Mouse (Mus musculus) liver, embryonic 14.5 days (tissue): ENCODE data around the gene Bpifb2. TPM values are rescaled to one million over a fixed set of nuclear protein-coding genes. Genes with fewer than 3 reads are reported as not detected.

Source experiments
- ATAC-seq: fragments of 200-750 bp; cut with Nextera tagmentation; 2 replicates; pipeline ENCODE4 v1.8.0; 2017; ENCODE audit warnings: moderate number of reproducible peaks, mild to moderate bottlenecking, moderate library complexity; ENCODE audit not compliant: insufficient read depth
- DNase-seq, 3 experiments: peaks; one replicate each; pipeline ENCODE4 v3.0.0-alpha.2; 2012 to 2013; ENCODE audit warnings: low read depth in 3 of 3, low spot score in 3 of 3
- H3K27ac ChIP-seq: fragments of 300-500 bp; sonication (generic); 2 replicates; pipeline ENCODE4 v1.5.1; 2014; ENCODE audit warnings: moderate library complexity, mild to moderate bottlenecking, control low read depth, inconsistent platforms
- H3K27me3 ChIP-seq: fragments of 300-500 bp; sonication (generic); 2 replicates; pipeline ENCODE4 v1.6.1; 2014; ENCODE audit warnings: mild to moderate bottlenecking, low read length, moderate library complexity; ENCODE audit not compliant: control insufficient read depth, insufficient read depth
- H3K36me3 ChIP-seq: fragments of 300-500 bp; sonication (generic); replicated peaks from 2 replicates; pipeline ENCODE4 v1.6.1; 2014; ENCODE audit warnings: low read depth; ENCODE audit not compliant: control insufficient read depth, insufficient read depth
- H3K4me1 ChIP-seq, 2 experiments: fragments of 200-500 bp in 1 of 2; fragments of 300-500 bp in 1 of 2; sonication (generic) in 1 of 2; replicated peaks; 2 replicates each; pipeline ENCODE4 v1.6.1; 2012 to 2014; ENCODE audit warnings: antibody characterized with exemption in 1 of 2, inconsistent platforms in 1 of 2, low read length in 1 of 2; ENCODE audit not compliant: control insufficient read depth in 2 of 2, insufficient read depth in 2 of 2
- H3K4me2 ChIP-seq: fragments of 300-500 bp; sonication (generic); 2 replicates; pipeline ENCODE4 v1.6.1; 2014; ENCODE audit warnings: low read depth, mild to moderate bottlenecking, control low read depth, moderate library complexity
- H3K4me3 ChIP-seq, 2 experiments: fragments of 200-500 bp in 1 of 2; fragments of 300-500 bp in 1 of 2; sonication (generic) in 1 of 2; 2 replicates each; pipeline ENCODE4 v1.5.1; 2012 to 2014; ENCODE audit warnings: low read depth in 2 of 2, low read length in 2 of 2, mild to moderate bottlenecking in 2 of 2, control low read depth in 1 of 2, inconsistent platforms in 1 of 2, moderate library complexity in 1 of 2; ENCODE audit not compliant: insufficient read depth in 1 of 2
- H3K9ac ChIP-seq: fragments of 300-500 bp; sonication (generic); replicated peaks from 2 replicates; pipeline ENCODE4 v1.6.1; 2014; ENCODE audit warnings: mild to moderate bottlenecking, control low read depth, moderate library complexity
- H3K9me3 ChIP-seq: fragments of 300-500 bp; sonication (generic); 2 replicates; pipeline ENCODE4 v1.6.1; 2016; ENCODE audit warnings: low read length, mixed read lengths; ENCODE audit not compliant: control insufficient read depth
- CTCF ChIP-seq: IDR thresholded peaks from 2 replicates; pipeline ENCODE4 v1.5.1; 2016; ENCODE audit warnings: antibody characterized with exemption, low read depth, control low read depth
- EP300 ChIP-seq: IDR thresholded peaks from 2 replicates; pipeline ENCODE4 v1.6.1; 2016; ENCODE audit warnings: antibody characterized with exemption, low read depth
- WGBS: fragments of 180-500 bp; shearing (Covaris S2); extraction: QIAGEN DNeasy Blood & Tissue Kit; methylation state at CpG from one replicate; pipeline ENCODE4 v1.1.7; 2014; ENCODE audit not compliant: insufficient replicate concordance; 5-methylcytosine and 5-hydroxymethylcytosine counted together
- polyA plus RNA-seq, 2 experiments: library from polyadenylated mRNA; depleted of rRNA in 1 of 2; stranded (reverse) in 1 of 2; unstranded in 1 of 2; fragments of >200 nt; fragmentation: Nextera tagmentation in 1 of 2; extraction: Ambion mirVana in 1 of 2; gene quantifications; 2 replicates each; pipeline versions ENCODE4 v1.2.1 to v1.2.3; 2012 to 2014

Bpifb2 gene
- polyA plus RNA-seq, 2 experiments: not detected

DNA sequence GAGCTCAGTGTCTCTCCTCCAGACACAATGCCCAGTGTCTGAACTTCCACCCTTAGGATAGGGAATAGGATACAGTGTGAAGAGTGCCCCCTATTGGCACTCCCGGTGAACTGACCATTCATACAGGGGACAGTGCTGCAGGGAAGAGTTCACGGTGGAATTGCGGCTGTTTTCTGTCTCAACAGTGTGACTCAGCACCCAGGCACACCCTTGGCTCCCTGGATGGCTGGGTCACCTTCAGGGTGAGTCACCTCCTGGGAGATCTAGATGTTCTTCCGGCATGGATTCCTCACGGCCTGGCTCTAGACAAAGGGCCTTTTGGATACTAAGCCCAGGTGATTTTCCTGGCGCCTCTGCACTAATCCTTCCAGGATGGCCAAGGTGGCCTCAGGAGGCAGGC is 60.5 kb downstream of the Bpifb2 start:
- no peak for DNase-seq
- H3K9ac ChIP-seq: no peak overlapping the region
- no peak overlapping the region for H3K4me2 ChIP-seq
- no peaks in the 10 kb centered on the region for H3K36me3 ChIP-seq
- no peak for ATAC-seq
- no peaks in the 10 kb centered on the region for H3K27me3 ChIP-seq
- WGBS: 85% methylated on average over 6 of the region's 6 CpGs
- H3K4me3 ChIP-seq: no peak overlapping the region
- no peaks in the 10 kb centered on the region for H3K9me3 ChIP-seq
- TF ChIP-seq EP300 (no peak), CTCF (peak; percentile 28; the same call in 1 of the 2 replicates)
- no peaks in the 10 kb centered on the region for H3K4me1 ChIP-seq
- no peak overlapping the region for H3K27ac ChIP-seq

DNA sequence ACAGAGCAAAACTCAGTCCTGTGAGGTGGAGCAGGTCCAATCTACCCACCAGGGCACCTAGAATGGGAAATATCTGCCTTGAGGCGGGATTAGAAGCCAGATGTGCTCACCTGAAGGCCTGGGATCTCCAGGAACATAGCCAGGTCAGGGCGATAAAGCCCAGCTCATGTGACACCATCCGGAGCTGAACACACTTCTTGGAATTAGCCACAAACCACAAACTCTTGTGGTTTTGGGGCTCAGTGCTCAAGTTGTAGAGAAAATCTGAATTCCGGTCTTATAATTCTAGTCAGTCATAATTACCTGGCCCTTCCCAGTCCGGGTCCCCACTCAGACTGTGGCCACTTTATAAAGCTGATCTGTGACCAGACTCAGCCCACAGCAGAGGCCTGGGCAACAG is 63.0 kb downstream of the Bpifb2 start, which contains the start of gene Bpifb4:
TSS of gene Bpifb4 (plus strand) at position 370 of the 400 bp plus-strand sequence.
- 21% methylated on average over 5 of the region's 5 CpGs for WGBS
- Histone ChIP-seq H3K4me2 (no peak within 1 kb of the TSS), H3K4me3 (no peak within 1 kb of the TSS), H3K9me3 (no peaks in the 10 kb centered on the region), H3K9ac (no peak within 1 kb of the TSS), H3K4me1 (no peaks in the 10 kb centered on the region), H3K36me3 (no peaks in the 10 kb centered on the region), H3K27ac (no peak within 1 kb of the TSS), H3K27me3 (no peaks in the 10 kb centered on the region)
- no peak for ATAC-seq
- DNase-seq: no peak
- no peak for TF ChIP-seq EP300
- TF ChIP-seq CTCF: no peak

DNA sequence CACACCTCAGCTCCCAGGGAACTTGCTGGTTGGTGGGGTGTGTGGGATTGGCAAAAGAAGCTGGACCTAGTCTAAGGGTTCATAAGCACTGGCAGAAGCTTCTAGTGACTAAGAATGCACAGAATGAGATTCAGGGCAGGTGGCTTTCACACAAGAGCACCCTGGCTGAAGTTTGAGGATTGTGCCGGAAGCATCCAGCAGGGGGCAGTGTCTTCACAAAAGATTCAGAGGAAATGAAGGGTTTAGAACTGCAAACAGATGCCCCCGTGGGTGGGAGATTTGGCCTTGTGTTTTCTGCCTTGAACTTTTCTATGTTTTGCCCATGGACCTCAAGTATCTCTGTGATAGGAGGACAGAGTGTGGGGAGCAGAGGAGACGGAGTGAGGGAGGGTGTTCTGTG is 68.7 kb downstream of the Bpifb2 start:
- ATAC-seq: no peak
- no peaks in the 10 kb centered on the region for H3K4me1 ChIP-seq
- no peak overlapping the region for H3K27ac ChIP-seq
- H3K27me3 ChIP-seq: no peaks in the 10 kb centered on the region
- WGBS: 30% methylated on average over 3 of the region's 3 CpGs
- no peaks in the 10 kb centered on the region for H3K9me3 ChIP-seq
- H3K4me3 ChIP-seq: no peak overlapping the region
- no peak overlapping the region for H3K4me2 ChIP-seq
- H3K9ac ChIP-seq: no peak overlapping the region
- H3K36me3 ChIP-seq: no peaks in the 10 kb centered on the region
- peak in 2 of 3 experiments; percentile 20 to 22 for DNase-seq
- TF ChIP-seq CTCF (peak; percentile 80), EP300 (no peak)

DNA sequence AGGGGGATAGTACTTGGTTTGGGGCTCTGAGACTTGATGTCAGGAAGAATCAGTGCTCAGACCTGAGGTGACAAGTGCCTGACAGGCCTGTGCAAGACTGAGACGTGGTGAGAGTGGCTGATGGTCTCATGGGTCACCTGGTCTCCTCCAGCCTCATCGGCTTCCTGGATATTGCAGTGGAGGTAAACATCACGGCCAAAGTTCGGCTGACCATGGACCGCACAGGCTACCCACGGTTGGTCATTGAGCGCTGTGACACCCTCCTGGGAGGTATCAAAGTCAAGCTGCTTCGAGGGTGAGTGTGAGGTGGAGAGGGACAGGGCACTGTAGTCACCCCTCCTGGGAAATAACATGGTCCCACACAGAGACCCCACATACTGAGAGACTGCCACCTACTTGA is 69.7 kb downstream of the Bpifb2 start:
- DNase-seq (no peak), ATAC-seq (peak; percentile 21; the same call in 1 of the 2 replicates)
- Histone ChIP-seq H3K36me3 (no peaks in the 10 kb centered on the region), H3K27ac (no peak overlapping the region), H3K9me3 (no peaks in the 10 kb centered on the region), H3K27me3 (no peaks in the 10 kb centered on the region), H3K9ac (no peak overlapping the region), H3K4me1 (no peaks in the 10 kb centered on the region), H3K4me2 (no peak overlapping the region), H3K4me3 (no peak overlapping the region)
- TF ChIP-seq EP300 (no peak), CTCF (no peak)
- 48% methylated on average over 8 of the region's 8 CpGs for WGBS

Other genes with a start within 250 kb of the Bpifb2 start
- gene Commd7, start 242.3 kb upstream of the Bpifb2 start, polyA plus RNA-seq (2012; rRNA removed): 5.4 and 9.5 TPM in 2 replicates
- gene Commd7, start 242.3 kb upstream of the Bpifb2 start, polyA plus RNA-seq (2014; fragmentation: Nextera tagmentation; extraction: Ambion mirVana): 24.9 and 25.4 TPM in 2 replicates
- gene Dnmt3b, start 225.6 kb upstream of the Bpifb2 start, polyA plus RNA-seq (2012; rRNA removed): 2.2 and 2.8 TPM in 2 replicates
- 4.1 and 4.3 TPM in 2 replicates for gene Dnmt3b, start 225.6 kb upstream of the Bpifb2 start, polyA plus RNA-seq (2014; fragmentation: Nextera tagmentation; extraction: Ambion mirVana)
- 0.23 and 0.41 TPM in 2 replicates for gene Dnmt3c, start 178.4 kb upstream of the Bpifb2 start, polyA plus RNA-seq (2012; rRNA removed)
- 0.45 and 0.50 TPM in 2 replicates for gene Dnmt3c, start 178.4 kb upstream of the Bpifb2 start, polyA plus RNA-seq (2014; fragmentation: Nextera tagmentation; extraction: Ambion mirVana)
- gene Mapre1, start 133.8 kb upstream of the Bpifb2 start, polyA plus RNA-seq (2012; rRNA removed): 10.0 and 14.3 TPM in 2 replicates
- 110 and 116 TPM in 2 replicates for gene Mapre1, start 133.8 kb upstream of the Bpifb2 start, polyA plus RNA-seq (2014; fragmentation: Nextera tagmentation; extraction: Ambion mirVana)
- 0.04 and 0.09 TPM in 2 replicates for gene Efcab8, start 95.1 kb upstream of the Bpifb2 start, polyA plus RNA-seq (2012; rRNA removed)
- 0.08 TPM in 1 of 2 replicates, not detected in the other for gene Efcab8, start 95.1 kb upstream of the Bpifb2 start, polyA plus RNA-seq (2014; fragmentation: Nextera tagmentation; extraction: Ambion mirVana)
- gene Sun5, start 4.0 kb upstream of the Bpifb2 start, polyA plus RNA-seq (2012; rRNA removed): not detected in 2 replicates
- not detected in 2 replicates for gene Sun5, start 4.0 kb upstream of the Bpifb2 start, polyA plus RNA-seq (2014; fragmentation: Nextera tagmentation; extraction: Ambion mirVana)
- gene Bpifb6, start 25.3 kb downstream of the Bpifb2 start, polyA plus RNA-seq (2012; rRNA removed): not detected in 2 replicates
- gene Bpifb6, start 25.3 kb downstream of the Bpifb2 start, polyA plus RNA-seq (2014; fragmentation: Nextera tagmentation; extraction: Ambion mirVana): not detected in 2 replicates
- gene Bpifb3, start 43.2 kb downstream of the Bpifb2 start, polyA plus RNA-seq (2012; rRNA removed): not detected in 2 replicates
- gene Bpifb3, start 43.2 kb downstream of the Bpifb2 start, polyA plus RNA-seq (2014; fragmentation: Nextera tagmentation; extraction: Ambion mirVana): not detected in 2 replicates
- 0.04 and 0.05 TPM in 2 replicates for gene Bpifb4, start 63.2 kb downstream of the Bpifb2 start, polyA plus RNA-seq (2012; rRNA removed)
- 0.09 and 0.15 TPM in 2 replicates for gene Bpifb4, start 63.2 kb downstream of the Bpifb2 start, polyA plus RNA-seq (2014; fragmentation: Nextera tagmentation; extraction: Ambion mirVana)
- gene Bpifa6, start 99.9 kb downstream of the Bpifb2 start, polyA plus RNA-seq (2012; rRNA removed): not detected in 2 replicates
- gene Bpifa6, start 99.9 kb downstream of the Bpifb2 start, polyA plus RNA-seq (2014; fragmentation: Nextera tagmentation; extraction: Ambion mirVana): not detected in 2 replicates
- gene Bpifa2, start 133.2 kb downstream of the Bpifb2 start, polyA plus RNA-seq (2012; rRNA removed): not detected in 2 replicates
- gene Bpifa2, start 133.2 kb downstream of the Bpifb2 start, polyA plus RNA-seq (2014; fragmentation: Nextera tagmentation; extraction: Ambion mirVana): not detected in 2 replicates